Mouse (Mus musculus) olfactory bulb, adult 2 months (tissue): Measurements from ENCODE around the gene Ciita. TPM values are rescaled to one million over a fixed set of nuclear protein-coding genes. Genes with fewer than 3 reads are reported as not detected.
A peak's percentile ranks its signal among the peaks of the same experiment; 100 is the strongest.

Experiments
- H3K27ac ChIP-seq: fragments of 200-500 bp; 2 replicates; pipeline ENCODE4 v1.5.1; 2012; ENCODE audit warnings: low read depth, low read length; ENCODE audit not compliant: insufficient read depth
- H3K4me1 ChIP-seq: fragments of 200-500 bp; 2 replicates; pipeline ENCODE4 v1.6.1; 2012; ENCODE audit warnings: low read length; ENCODE audit not compliant: control insufficient read depth, insufficient read depth
- H3K4me3 ChIP-seq: fragments of 200-500 bp; 2 replicates; pipeline ENCODE4 v1.5.1; 2012; ENCODE audit warnings: mild to moderate bottlenecking, low read depth, low read length, moderate library complexity; ENCODE audit not compliant: insufficient read depth
- CTCF ChIP-seq: fragments of 200-500 bp; IDR thresholded peaks from 2 replicates; pipeline ENCODE4 v1.5.1; 2012; ENCODE audit warnings: low read depth, mild to moderate bottlenecking, low read length, moderate library complexity; ENCODE audit not compliant: insufficient read depth
- POLR2A ChIP-seq: fragments of 200-500 bp; IDR thresholded peaks from 2 replicates; pipeline ENCODE4 v1.6.1; 2012; ENCODE audit warnings: mild to moderate bottlenecking, low read depth, low read length, moderate library complexity; ENCODE audit not compliant: insufficient read depth
- WGBS: fragments of 180-500 bp; shearing (Covaris S2); methylation state at CpG from one replicate; pipeline ENCODE4 v1.1.7; 2018; 5-methylcytosine and 5-hydroxymethylcytosine counted together
- polyA plus RNA-seq: library from polyadenylated mRNA; stranded (reverse); fragments of >200 nt; gene quantifications from 2 replicates; pipeline ENCODE4 v1.2.4, GENCODE M21; 2012; ENCODE audit warnings: low replicate concordance; ENCODE audit not compliant: missing spikeins, insufficient read depth, insufficient read length

Gene Ciita
- polyA plus RNA-seq, 1 experiment: not detected

GRCm38 (mm10) chr16:10487895-10488493, 8.1 kb downstream of the Ciita start:
- H3K4me1 ChIP-seq: peaks cover 6% of the 10 kb centered on the region
- TF ChIP-seq POLR2A: no peak
- TF ChIP-seq CTCF: no peak
- H3K4me3 ChIP-seq: no peak overlapping the region
- WGBS: 89% methylated on average over 8 of the region's 8 CpGs
- no peak overlapping the region for H3K27ac ChIP-seq

- no peak overlapping the region for H3K27ac ChIP-seq
- WGBS: 87% methylated on average over 7 of the region's 7 CpGs
Measured at GRCm38 (mm10) chr16:10488769-10489481, 9.1 kb downstream of the Ciita start.

GRCm38 (mm10) chr16:10489483-10489882, 9.6 kb downstream of the Ciita start:
- WGBS: 12% methylated on average over 9 of the region's 9 CpGs
- peaks cover 6% of the 10 kb centered on the region for H3K4me1 ChIP-seq
- peak overlapping the region; percentile 17; the same call in 1 of the 2 replicates for H3K4me3 ChIP-seq
- TF ChIP-seq CTCF (no peak), POLR2A (no peak)
- H3K27ac ChIP-seq: no peak overlapping the region

More at GRCm38 (mm10) chr16:10488769-10489481, 9.1 kb downstream of the Ciita start:
- TF ChIP-seq POLR2A: no peak
- no peak for TF ChIP-seq CTCF
- Histone ChIP-seq H3K4me3 (no peak overlapping the region), H3K4me1 (peaks cover 6% of the 10 kb centered on the region)

- Histone ChIP-seq H3K27ac (no peak overlapping the region), H3K4me1 (peaks cover 6% of the 10 kb centered on the region), H3K4me3 (peak overlapping the region; percentile 17; the same call in 1 of the 2 replicates)
- WGBS: 18% methylated on average over 14 of the region's 14 CpGs
- TF ChIP-seq POLR2A (no peak), CTCF (no peak)
Measured at GRCm38 (mm10) chr16:10489904-10490457, 10.1 kb downstream of the Ciita start.

GRCm38 (mm10) chr16:10490503-10491150, 10.8 kb downstream of the Ciita start:
- no peak for TF ChIP-seq CTCF
- no peak for TF ChIP-seq POLR2A
- 89% methylated on average over 18 of the region's 18 CpGs for WGBS
- Histone ChIP-seq H3K4me1 (peaks cover 6% of the 10 kb centered on the region), H3K27ac (no peak overlapping the region), H3K4me3 (no peak overlapping the region)

- TF ChIP-seq CTCF (no peak), POLR2A (no peak)
Measured at GRCm38 (mm10) chr16:10491716-10492115, 11.9 kb downstream of the Ciita start.

GRCm38 (mm10) chr16:10492587-10492986, 12.7 kb downstream of the Ciita start:
- peaks cover 6% of the 10 kb centered on the region for H3K4me1 ChIP-seq
- no peak overlapping the region for H3K27ac ChIP-seq
- TF ChIP-seq CTCF (no peak), POLR2A (no peak)
- 93% methylated on average over 3 of the region's 3 CpGs for WGBS
- H3K4me3 ChIP-seq: no peak overlapping the region

More at GRCm38 (mm10) chr16:10491716-10492115, 11.9 kb downstream of the Ciita start:
- H3K4me1 ChIP-seq: peaks cover 6% of the 10 kb centered on the region
- H3K4me3 ChIP-seq: no peak overlapping the region
- WGBS: 93% methylated on average over 4 of the region's 4 CpGs
- no peak overlapping the region for H3K27ac ChIP-seq

GRCm38 (mm10) chr16:10495824-10496298, 16.0 kb downstream of the Ciita start:
- Histone ChIP-seq H3K27ac (no peak overlapping the region), H3K4me1 (no peaks in the 10 kb centered on the region), H3K4me3 (no peak overlapping the region)
- TF ChIP-seq CTCF: no peak
- TF ChIP-seq POLR2A: no peak
- WGBS: 58% methylated on average over 2 of the region's 2 CpGs

GRCm38 (mm10) chr16:10498096-10498602, 18.3 kb downstream of the Ciita start:
- H3K4me1 ChIP-seq: no peaks in the 10 kb centered on the region
- H3K4me3 ChIP-seq: no peak overlapping the region
- H3K27ac ChIP-seq: no peak overlapping the region
- no peak for TF ChIP-seq POLR2A
- 46% methylated on average over 5 of the region's 5 CpGs for WGBS
